Mouse (Mus musculus) midbrain, embryonic 12.5 days (tissue): Measurements from ENCODE around the gene Gas2. TPM values are rescaled to one million over a fixed set of nuclear protein-coding genes. Genes with fewer than 3 reads are reported as not detected.

Experiments used
- ATAC-seq: fragments of 200-750 bp; cut with Nextera tagmentation; 2 replicates; pipeline ENCODE4 v1.8.0; 2017; ENCODE audit warnings: low read depth, moderate TSS enrichment, moderate library complexity; ENCODE audit not compliant: low FRiP score
- H3K27ac ChIP-seq: fragments of 300-500 bp; sonication (generic); replicated peaks from 2 replicates; pipeline ENCODE4 v1.5.1; 2016; ENCODE audit warnings: mild to moderate bottlenecking
- H3K27me3 ChIP-seq: fragments of 300-500 bp; sonication (generic); 2 replicates; pipeline ENCODE4 v1.6.1; 2016; ENCODE audit warnings: mild to moderate bottlenecking
- H3K36me3 ChIP-seq: fragments of 300-500 bp; sonication (generic); 2 replicates; pipeline ENCODE4 v1.6.1; 2016
- H3K4me1 ChIP-seq: fragments of 300-500 bp; sonication (generic); 2 replicates; pipeline ENCODE4 v1.6.1; 2016
- H3K4me2 ChIP-seq: fragments of 300-500 bp; sonication (generic); replicated peaks from 2 replicates; pipeline ENCODE4 v1.6.1; 2016; ENCODE audit warnings: mild to moderate bottlenecking, moderate library complexity
- H3K4me3 ChIP-seq: fragments of 300-500 bp; sonication (generic); 2 replicates; pipeline ENCODE4 v1.5.1; 2016; ENCODE audit warnings: mild to moderate bottlenecking
- H3K9ac ChIP-seq: fragments of 300-500 bp; sonication (generic); replicated peaks from 2 replicates; pipeline ENCODE4 v1.6.1; 2016; ENCODE audit warnings: mild to moderate bottlenecking, moderate library complexity
- H3K9me3 ChIP-seq: fragments of 300-500 bp; sonication (generic); 2 replicates; pipeline ENCODE4 v1.6.1; 2016; ENCODE audit warnings: mild to moderate bottlenecking
- WGBS: fragments of 180-500 bp; shearing (Covaris S2); methylation state at CpG from one replicate; pipeline ENCODE4 v1.1.7; 2016; 5-methylcytosine and 5-hydroxymethylcytosine counted together
- polyA plus RNA-seq: library from polyadenylated mRNA; unstranded; fragments of >200 nt; fragmentation: Nextera tagmentation; extraction: Ambion mirVana; gene quantifications from 2 replicates; pipeline ENCODE4 v1.2.1, GENCODE M21; 2016

Gas2 gene
- polyA plus RNA-seq, 1 experiment from 2014 or later: 32.7 TPM

GRCm38 (mm10) chr7:51955424-51956041 lies 93.7 kb downstream of the Gas2 start:
- Histone ChIP-seq H3K36me3 (no peaks in the 10 kb centered on the region), H3K9me3 (no peaks in the 10 kb centered on the region), H3K27me3 (no peaks in the 10 kb centered on the region), H3K4me3 (no peak overlapping the region), H3K9ac (no peak overlapping the region), H3K4me1 (peaks cover 13% of the 10 kb centered on the region), H3K4me2 (no peak overlapping the region), H3K27ac (peak overlapping the region; percentile 56)
- ATAC-seq: peak; percentile 89
- WGBS: 47% methylated on average over 9 of the region's 9 CpGs

- ATAC-seq: no peak
- no peak overlapping the region for H3K4me2 ChIP-seq
These were observed 96.0 kb downstream of the Gas2 start for GRCm38 (mm10) chr7:51957766-51958165.

GRCm38 (mm10) chr7:51960698-51961374 lies 99.0 kb downstream of the Gas2 start:
- Histone ChIP-seq H3K9me3 (no peaks in the 10 kb centered on the region), H3K4me1 (peaks cover 3% of the 10 kb centered on the region), H3K4me3 (no peak overlapping the region), H3K36me3 (no peaks in the 10 kb centered on the region), H3K9ac (no peak overlapping the region), H3K4me2 (no peak overlapping the region), H3K27me3 (no peaks in the 10 kb centered on the region), H3K27ac (no peak overlapping the region; the same call in 1 of the 2 replicates)
- WGBS: 50% methylated on average over 6 of the region's 6 CpGs
- peak; percentile 77; the same call in 1 of the 2 replicates for ATAC-seq

More at GRCm38 (mm10) chr7:51957766-51958165, 96.0 kb downstream of the Gas2 start:
- Histone ChIP-seq H3K27ac (no peak overlapping the region), H3K4me1 (peaks cover 15% of the 10 kb centered on the region), H3K27me3 (no peaks in the 10 kb centered on the region), H3K9me3 (no peaks in the 10 kb centered on the region), H3K36me3 (no peaks in the 10 kb centered on the region), H3K4me3 (no peak overlapping the region), H3K9ac (no peak overlapping the region)

DNA sequence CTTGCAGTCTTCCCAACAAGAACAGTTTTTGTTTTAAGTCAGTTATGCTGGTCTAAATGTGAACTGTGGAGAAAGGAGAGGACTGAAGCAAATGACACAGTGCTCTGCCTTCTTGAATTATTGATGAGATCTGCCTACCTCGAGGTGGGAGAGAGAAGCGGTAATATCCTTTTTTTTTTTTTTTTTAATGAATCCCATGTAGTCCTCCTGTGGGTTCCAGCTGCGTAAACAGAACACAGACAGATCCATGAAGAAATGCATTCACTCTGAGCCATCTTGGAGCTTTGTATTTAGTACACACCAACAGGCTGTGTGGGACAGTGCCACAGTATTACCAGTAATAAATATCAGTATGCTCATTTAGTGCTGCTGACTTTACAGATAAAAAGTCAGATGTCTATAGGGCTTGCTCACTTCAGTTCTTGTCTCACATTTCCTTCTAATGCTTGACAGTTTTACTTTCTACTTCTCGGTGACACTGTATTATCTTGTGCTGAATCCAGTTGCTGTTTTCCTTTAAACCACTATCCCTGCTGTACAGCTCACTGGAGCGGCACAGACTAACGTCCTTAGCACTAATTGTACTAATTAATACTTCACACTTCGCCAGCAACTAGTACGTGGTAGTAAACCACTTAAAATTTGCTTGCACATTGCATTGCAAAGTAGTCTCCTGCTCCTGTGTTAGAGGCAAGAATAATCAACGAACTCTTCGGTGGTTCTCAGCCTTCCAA lies 100.6 kb downstream of the Gas2 start:
- 53% methylated on average over 10 of the region's 10 CpGs for WGBS

GRCm38 (mm10) chr7:51964681-51965080 lies 102.9 kb downstream of the Gas2 start:
- no peaks in the 10 kb centered on the region for H3K9me3 ChIP-seq
- 93% methylated on average over 7 of the region's 7 CpGs for WGBS
- no peaks in the 10 kb centered on the region for H3K27me3 ChIP-seq
- no peak overlapping the region for H3K9ac ChIP-seq
- H3K36me3 ChIP-seq: no peaks in the 10 kb centered on the region
- no peak overlapping the region for H3K4me2 ChIP-seq
- H3K4me1 ChIP-seq: 0 out of 2 replicates have a peak, but pooled peaks cover 3% of the 10 kb centered on the region
- no peak overlapping the region for H3K27ac ChIP-seq
- no peak for ATAC-seq
- no peak overlapping the region for H3K4me3 ChIP-seq

More for the DNA sequence above, 100.6 kb downstream of the Gas2 start:
- peak; percentile 62 for ATAC-seq
- Histone ChIP-seq H3K4me1 (0 out of 2 replicates have a peak, but pooled peaks cover 3% of the 10 kb centered on the region), H3K27ac (peak overlapping the region; percentile 67), H3K36me3 (no peaks in the 10 kb centered on the region), H3K27me3 (no peaks in the 10 kb centered on the region), H3K9ac (no peak overlapping the region), H3K4me3 (no peak overlapping the region), H3K9me3 (no peaks in the 10 kb centered on the region), H3K4me2 (no peak overlapping the region)

GRCm38 (mm10) chr7:51967581-51967980 lies 105.8 kb downstream of the Gas2 start:
- H3K4me2 ChIP-seq: no peak overlapping the region
- H3K4me1 ChIP-seq: 0 out of 2 replicates have a peak, but pooled peaks cover 2% of the 10 kb centered on the region
- H3K36me3 ChIP-seq: no peaks in the 10 kb centered on the region
- H3K9ac ChIP-seq: no peak overlapping the region
- no peak overlapping the region for H3K4me3 ChIP-seq
- H3K27ac ChIP-seq: no peak overlapping the region
- no peaks in the 10 kb centered on the region for H3K9me3 ChIP-seq
- no peak for ATAC-seq
- WGBS: 88% methylated on average over 4 of the region's 4 CpGs
- H3K27me3 ChIP-seq: no peaks in the 10 kb centered on the region

DNA sequence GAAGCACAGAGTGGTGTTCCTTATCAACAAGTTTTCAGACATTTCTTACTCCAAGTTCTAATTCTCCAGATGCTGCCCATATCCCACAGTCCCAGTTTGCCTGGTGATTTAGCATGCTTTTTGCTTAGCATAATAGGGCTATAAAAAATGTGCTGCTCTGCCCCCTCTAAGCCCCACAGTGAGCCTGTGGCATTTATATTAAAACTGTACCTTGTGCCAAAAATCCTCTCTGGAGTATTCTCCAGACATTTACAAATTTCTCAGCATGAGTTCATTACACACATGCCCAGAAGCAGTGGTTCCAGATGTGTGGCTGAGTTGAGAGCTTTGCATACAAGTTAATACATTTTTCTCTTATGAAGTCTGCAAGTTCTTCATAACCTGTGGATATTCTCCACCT lies 107.6 kb downstream of the Gas2 start:
- H3K9ac ChIP-seq: no peak overlapping the region
- H3K9me3 ChIP-seq: no peaks in the 10 kb centered on the region
- H3K4me1 ChIP-seq: no peaks in the 10 kb centered on the region
- ATAC-seq: no peak
- no peak overlapping the region for H3K4me3 ChIP-seq
- H3K27ac ChIP-seq: no peak overlapping the region
- no peaks in the 10 kb centered on the region for H3K27me3 ChIP-seq
- no peak overlapping the region for H3K4me2 ChIP-seq
- no peaks in the 10 kb centered on the region for H3K36me3 ChIP-seq

- no peaks in the 10 kb centered on the region for H3K27me3 ChIP-seq
- H3K27ac ChIP-seq: no peak overlapping the region; the same call in 1 of the 2 replicates
- no peaks in the 10 kb centered on the region for H3K36me3 ChIP-seq
- no peak overlapping the region for H3K4me2 ChIP-seq
- ATAC-seq: peak; percentile 59
- H3K4me3 ChIP-seq: no peak overlapping the region
- H3K4me1 ChIP-seq: peaks cover 8% of the 10 kb centered on the region
- H3K9ac ChIP-seq: no peak overlapping the region
- WGBS: 33% methylated on average over 6 of the region's 6 CpGs
- no peaks in the 10 kb centered on the region for H3K9me3 ChIP-seq
These were observed 110.5 kb downstream of the Gas2 start for GRCm38 (mm10) chr7:51972252-51972855.

DNA sequence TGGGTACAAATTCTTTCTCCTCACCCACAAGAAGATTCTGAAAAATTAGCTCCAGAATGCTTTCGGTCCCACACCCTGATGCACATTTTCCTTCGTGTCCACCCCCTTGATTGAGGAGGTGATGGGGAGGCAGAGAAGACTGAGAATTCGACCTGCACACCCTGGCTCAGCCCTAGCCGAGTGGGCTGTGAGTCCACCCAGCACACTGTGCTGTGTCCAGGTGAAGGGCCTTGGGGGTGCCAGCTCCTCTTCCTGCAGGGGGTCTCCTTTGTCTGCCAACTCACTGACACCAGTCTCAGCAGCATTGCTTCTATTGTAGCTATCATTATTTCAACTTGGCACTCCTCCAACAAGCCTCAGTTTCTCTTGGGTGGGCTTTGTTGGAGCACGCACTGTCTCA lies 111.3 kb downstream of the Gas2 start:
- no peak overlapping the region for H3K4me2 ChIP-seq
- no peaks in the 10 kb centered on the region for H3K27me3 ChIP-seq
- H3K27ac ChIP-seq: no peak overlapping the region
- no peak overlapping the region for H3K9ac ChIP-seq
- no peak for ATAC-seq
- H3K4me3 ChIP-seq: no peak overlapping the region
- 71% methylated on average over 5 of the region's 5 CpGs for WGBS
- peaks cover 8% of the 10 kb centered on the region for H3K4me1 ChIP-seq
- H3K36me3 ChIP-seq: no peaks in the 10 kb centered on the region
- no peaks in the 10 kb centered on the region for H3K9me3 ChIP-seq

DNA sequence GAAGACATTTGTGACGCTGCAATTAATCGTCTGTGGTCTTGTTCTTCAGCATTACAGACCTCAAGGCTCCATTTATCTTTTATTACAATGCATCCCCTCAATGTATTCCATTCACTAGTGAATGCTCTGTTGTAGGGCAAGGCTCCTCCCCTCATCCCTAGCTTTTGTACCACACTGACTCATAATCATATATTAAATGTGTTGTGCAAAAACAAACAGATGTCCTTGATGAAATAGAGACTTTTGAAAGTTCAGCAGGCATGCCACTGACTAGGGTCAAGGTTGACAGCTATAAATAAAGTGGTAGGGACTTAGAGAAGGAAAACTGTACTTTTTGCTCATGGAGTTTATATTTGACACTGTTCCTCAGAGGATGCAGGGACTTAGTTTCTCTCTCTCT lies 111.7 kb downstream of the Gas2 start:
- no peak for ATAC-seq
- H3K9me3 ChIP-seq: no peaks in the 10 kb centered on the region
- WGBS: 82% methylated on average over 2 of the region's 2 CpGs
- no peak overlapping the region for H3K27ac ChIP-seq
- no peak overlapping the region for H3K9ac ChIP-seq
- no peaks in the 10 kb centered on the region for H3K36me3 ChIP-seq
- H3K4me2 ChIP-seq: no peak overlapping the region
- no peaks in the 10 kb centered on the region for H3K27me3 ChIP-seq
- H3K4me1 ChIP-seq: peaks cover 8% of the 10 kb centered on the region
- no peak overlapping the region for H3K4me3 ChIP-seq

GRCm38 (mm10) chr7:51975181-51975580 lies 113.4 kb downstream of the Gas2 start:
- no peak overlapping the region for H3K4me3 ChIP-seq
- H3K36me3 ChIP-seq: no peaks in the 10 kb centered on the region
- no peak overlapping the region for H3K9ac ChIP-seq
- peaks cover 8% of the 10 kb centered on the region for H3K4me1 ChIP-seq
- H3K27ac ChIP-seq: peak overlapping the region; percentile 58
- H3K9me3 ChIP-seq: no peaks in the 10 kb centered on the region
- H3K27me3 ChIP-seq: no peaks in the 10 kb centered on the region
- 65% methylated on average over 6 of the region's 6 CpGs for WGBS
- no peak overlapping the region for H3K4me2 ChIP-seq
- 0 out of 2 replicates have a peak, but pooled peaks have one; percentile 29 for ATAC-seq

DNA sequence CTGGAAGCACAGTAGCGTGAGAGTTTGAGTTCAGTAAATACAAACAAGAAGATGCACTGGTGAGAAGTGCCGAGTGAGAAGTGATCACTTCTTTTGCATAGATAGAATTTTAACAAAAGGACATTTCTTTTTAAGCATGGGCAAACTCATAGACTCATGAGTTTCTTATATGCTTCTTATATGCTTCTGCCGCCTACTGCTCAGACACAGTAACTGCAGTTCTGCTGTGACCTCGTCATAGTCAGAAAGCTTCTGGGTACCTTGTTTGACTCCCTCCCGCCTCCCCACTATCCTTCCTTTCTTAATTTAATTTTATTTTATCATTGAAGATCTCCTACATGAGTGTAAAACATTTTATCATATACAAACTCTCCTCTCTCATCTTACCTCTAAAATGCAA lies 117.5 kb downstream of the Gas2 start:
- Histone ChIP-seq H3K4me2 (no peak overlapping the region), H3K27ac (no peak overlapping the region), H3K27me3 (no peaks in the 10 kb centered on the region), H3K9me3 (no peaks in the 10 kb centered on the region), H3K9ac (no peak overlapping the region), H3K4me3 (no peak overlapping the region), H3K4me1 (peaks cover 8% of the 10 kb centered on the region), H3K36me3 (no peaks in the 10 kb centered on the region)
- no peak for ATAC-seq
- WGBS: 51% methylated on average over 5 of the region's 5 CpGs
